Mouse (Mus musculus) brain, embryonic 14.5 days (tissue): Measurements from ENCODE around the gene Kcne4. TPM values are rescaled to one million over a fixed set of nuclear protein-coding genes. Genes with fewer than 3 reads are reported as not detected.
"Not testable (repeated sequence)": the region's sequence is repeated elsewhere in the genome, so short reads cannot be mapped to it uniquely, and the experiment has no call there.

ENCODE experiments used
- DNase-seq: peaks from one replicate; pipeline ENCODE4 v3.0.0-alpha.2; 2011; ENCODE audit warnings: low read depth
- CTCF ChIP-seq: fragments of 200-500 bp; IDR thresholded peaks from 2 replicates; pipeline ENCODE4 v1.5.1; 2012; ENCODE audit warnings: inconsistent platforms, mild to moderate bottlenecking, moderate library complexity, borderline replicate concordance; ENCODE audit not compliant: insufficient read depth, insufficient read length; ENCODE audit errors: extremely low read depth
- POLR2A ChIP-seq: fragments of 200-500 bp; IDR thresholded peaks from 2 replicates; pipeline ENCODE4 v1.6.1; 2012; ENCODE audit warnings: mild to moderate bottlenecking, inconsistent platforms, borderline replicate concordance; ENCODE audit not compliant: poor library complexity, insufficient read depth, insufficient read length, severe bottlenecking; ENCODE audit errors: extremely low read depth
- polyA plus RNA-seq: library from polyadenylated mRNA; depleted of rRNA; stranded (reverse); fragments of >200 nt; gene quantifications from 2 replicates; pipeline ENCODE4 v1.2.3, GENCODE M21; 2012; rRNA removed

Gene Kcne4
- polyA plus RNA-seq, result 0.55 and 1.1 TPM in 2 replicates

- no peak for DNase-seq
- TF ChIP-seq POLR2A (no peak), CTCF (no peak)
These were observed at the start of gene Kcne4 for GRCm38 (mm10) chr1:78816639-78817038. Gene Kcne4 (plus strand): TSS chr1:78816758.

GRCm38 (mm10) chr1:78781899-78782298 lies 34.7 kb upstream of the Kcne4 start:
- no peak for TF ChIP-seq CTCF
- TF ChIP-seq POLR2A, result no peak
- peak; percentile 89 for DNase-seq

GRCm38 (mm10) chr1:78784936-78785335 lies 31.6 kb upstream of the Kcne4 start:
- not testable (repeated sequence) for DNase-seq

- TF ChIP-seq CTCF (no peak), POLR2A (no peak)
- peak; percentile 83 for DNase-seq
These were observed 26.8 kb upstream of the Kcne4 start for GRCm38 (mm10) chr1:78789744-78790143.

GRCm38 (mm10) chr1:78807428-78807827 lies 9.1 kb upstream of the Kcne4 start:
- no peak for DNase-seq
- no peak for TF ChIP-seq POLR2A
- no peak for TF ChIP-seq CTCF

- TF ChIP-seq POLR2A (no peak), CTCF (no peak)
These were observed 6.7 kb upstream of the Kcne4 start for GRCm38 (mm10) chr1:78809819-78810218.

GRCm38 (mm10) chr1:78810904-78811303 lies 5.7 kb upstream of the Kcne4 start:
- DNase-seq, result no peak
- no peak for TF ChIP-seq CTCF
- no peak for TF ChIP-seq POLR2A

More at GRCm38 (mm10) chr1:78809819-78810218, 6.7 kb upstream of the Kcne4 start:
- no peak for DNase-seq

GRCm38 (mm10) chr1:78811975-78812490 lies 4.5 kb upstream of the Kcne4 start:
- TF ChIP-seq CTCF, result no peak
- TF ChIP-seq POLR2A, result no peak
- DNase-seq, result peak; percentile 46

- TF ChIP-seq CTCF (no peak), POLR2A (no peak)
- DNase-seq, result no peak
These were observed 1.2 kb downstream of the Kcne4 start for GRCm38 (mm10) chr1:78817756-78818155.

GRCm38 (mm10) chr1:78818630-78819526 lies 2.3 kb downstream of the Kcne4 start:
- no peak for DNase-seq
- TF ChIP-seq CTCF, result no peak
- TF ChIP-seq POLR2A, result no peak

GRCm38 (mm10) chr1:78819592-78819991 lies 3.0 kb downstream of the Kcne4 start:
- peak; percentile 94 for DNase-seq
- TF ChIP-seq POLR2A (no peak), CTCF (no peak)

- TF ChIP-seq POLR2A (no peak), CTCF (no peak)
- peak; percentile 51 for DNase-seq
These were observed 3.6 kb downstream of the Kcne4 start for GRCm38 (mm10) chr1:78820176-78820575.
